Mouse (Mus musculus): ENCODE measurements around the gene Cpeb4.
"Not testable (repeated sequence)": the region's sequence is repeated elsewhere in the genome, so short reads cannot be mapped to it uniquely, and the experiment has no call there.

Cpeb4 gene

DNA sequence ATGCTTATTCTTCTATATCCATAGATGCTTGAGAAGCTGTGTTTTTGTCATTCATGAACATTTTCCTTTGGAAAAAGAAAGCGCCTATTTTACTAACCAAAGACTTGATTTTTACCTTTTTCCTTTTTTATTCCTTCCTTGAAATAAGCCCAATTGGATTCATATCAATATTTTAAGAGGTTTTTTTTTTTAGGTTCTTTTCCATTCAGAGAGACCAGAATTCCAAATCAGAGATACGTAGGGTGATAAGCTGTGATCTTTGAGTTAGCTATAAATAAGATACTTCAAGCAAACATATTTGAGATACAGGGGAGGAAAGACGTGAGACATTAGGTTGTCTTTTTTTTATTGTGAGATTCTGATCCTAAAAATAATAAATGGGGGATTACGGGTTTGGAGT lies at the start of gene Cpeb4:
TSS of gene Cpeb4 (plus strand) at position 301 of the 400 bp plus-strand sequence.
- no peak for DNase-seq (ENCODE audit: low spot score in 2 of 2)

DNA sequence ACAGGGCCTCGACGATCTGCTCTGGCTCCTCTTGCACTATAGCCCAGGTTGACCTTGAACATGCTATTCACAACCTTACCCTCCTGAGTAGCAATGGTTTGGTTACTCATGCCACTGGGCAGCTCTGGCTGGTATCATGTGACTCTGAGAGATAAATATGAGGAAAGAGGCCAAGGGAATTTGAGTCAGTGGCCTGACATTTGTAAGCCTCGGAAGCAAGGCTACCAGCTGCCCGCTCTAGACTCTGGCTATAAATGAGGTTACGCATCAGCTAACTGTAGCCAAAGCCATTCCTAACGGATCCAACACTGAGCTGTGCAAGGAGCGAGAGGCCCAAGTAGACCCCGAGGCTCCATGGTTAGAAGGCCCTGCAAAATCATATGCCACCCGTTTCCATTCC lies 49.5 kb upstream of the Cpeb4 start:
- DNase-seq (ENCODE audit: low spot score in 2 of 2): no peak

DNA sequence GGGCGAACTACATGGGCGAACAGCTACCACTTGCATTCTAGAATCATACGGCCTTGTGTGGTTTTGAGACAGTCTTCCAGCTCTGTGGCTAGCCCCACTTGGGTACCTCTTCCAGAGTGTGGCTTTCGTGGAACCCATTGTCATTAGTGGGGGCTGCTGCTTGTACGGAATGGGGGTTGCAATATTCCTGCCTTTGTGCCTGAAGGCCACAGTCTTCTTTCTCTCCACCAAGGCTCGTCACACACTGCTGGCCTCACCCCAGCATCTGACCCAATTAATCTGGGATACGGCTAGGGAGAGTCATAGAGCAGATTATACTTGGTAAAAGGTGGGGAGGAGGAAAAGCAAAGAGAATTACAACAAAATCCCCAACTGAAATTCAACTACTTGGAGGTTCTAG lies 48.5 kb upstream of the Cpeb4 start:
- no peak for DNase-seq (ENCODE audit: low spot score in 2 of 2)

DNA sequence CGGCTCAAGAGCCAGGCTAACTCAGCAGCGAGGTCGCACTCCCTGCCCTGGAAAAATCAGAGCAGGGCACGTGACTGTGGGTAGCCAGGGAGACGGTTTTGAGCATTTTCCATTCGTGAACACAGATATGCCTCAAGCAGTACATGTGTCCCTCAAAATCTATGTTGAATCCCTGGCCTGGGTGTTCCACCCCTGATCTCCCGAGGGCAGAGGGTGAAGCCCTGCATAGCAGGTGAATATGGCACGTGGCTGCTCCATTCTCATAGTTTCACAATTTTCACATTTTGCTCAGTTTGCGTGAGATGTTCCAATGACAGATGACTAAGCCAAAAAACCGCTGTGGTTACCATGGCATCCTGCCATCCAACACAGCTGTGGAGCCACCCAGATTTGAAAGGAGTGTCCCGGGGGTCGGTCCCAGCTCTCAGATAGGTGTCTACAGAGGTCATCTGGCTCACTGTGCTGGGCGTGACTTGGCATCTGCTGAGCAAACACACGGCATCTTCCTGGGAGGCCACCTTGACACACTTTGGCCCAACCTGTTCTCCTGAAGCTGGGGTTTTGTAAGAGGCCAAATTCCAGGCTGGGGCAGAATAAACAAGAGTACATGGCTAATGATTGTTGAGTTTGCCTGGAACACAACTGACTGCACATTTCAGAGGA lies 47.4 kb upstream of the Cpeb4 start:
- no peak for DNase-seq (ENCODE audit: low spot score in 2 of 2)

DNA sequence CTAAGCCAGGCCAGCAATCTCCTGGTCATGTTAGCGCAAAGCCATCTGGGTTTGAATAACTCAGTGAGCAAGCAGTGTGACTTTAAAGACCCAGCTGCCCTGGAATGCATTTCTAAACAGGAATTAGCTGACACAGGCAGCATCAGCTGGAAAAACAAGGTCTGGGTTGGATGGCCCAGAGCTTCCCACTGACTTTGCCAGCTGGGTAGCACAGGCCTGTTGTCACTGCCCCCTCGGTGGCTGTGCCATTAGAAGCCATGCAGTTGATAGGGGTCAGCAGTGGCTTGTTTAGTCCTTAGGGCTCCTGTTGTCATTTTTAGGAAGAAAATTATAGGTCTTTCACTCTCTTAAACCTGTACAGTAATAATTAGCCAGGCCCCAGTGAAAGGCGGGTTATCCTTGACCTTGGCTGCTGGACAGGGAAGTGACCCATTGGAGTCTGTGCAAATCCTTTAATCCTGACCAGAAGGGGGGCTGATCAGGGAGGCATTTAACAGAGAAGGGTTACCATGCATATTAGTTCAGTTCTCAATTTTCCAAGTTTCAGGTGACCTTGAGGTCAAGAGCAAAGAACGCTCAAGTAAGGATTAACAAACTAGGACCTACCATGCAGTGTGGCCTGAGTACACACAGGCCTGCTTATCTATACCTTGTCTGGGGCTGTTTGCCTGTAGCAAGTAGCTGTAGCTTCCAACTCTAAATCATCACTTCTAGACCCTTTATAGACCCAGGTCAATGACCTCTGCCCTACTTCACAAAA lies 43.8 kb upstream of the Cpeb4 start:
- no peak for DNase-seq (ENCODE audit: low spot score in 2 of 2)

DNA sequence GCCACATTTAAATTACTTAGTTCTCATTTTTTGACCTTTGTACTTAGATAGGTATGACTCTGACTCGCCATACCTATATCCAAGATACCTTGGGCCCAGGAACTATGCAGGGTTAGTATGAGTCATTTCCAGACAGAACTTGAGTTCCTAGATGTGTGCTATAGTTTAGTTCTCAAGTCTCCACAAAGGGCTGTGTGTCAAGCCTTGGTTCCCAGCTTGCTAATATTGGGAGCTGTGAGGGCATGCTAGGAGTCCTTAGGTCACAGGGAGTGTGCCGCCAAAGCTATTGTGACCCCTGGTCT lies 43.3 kb upstream of the Cpeb4 start:
- no peak for DNase-seq (ENCODE audit: low spot score in 2 of 2)

DNA sequence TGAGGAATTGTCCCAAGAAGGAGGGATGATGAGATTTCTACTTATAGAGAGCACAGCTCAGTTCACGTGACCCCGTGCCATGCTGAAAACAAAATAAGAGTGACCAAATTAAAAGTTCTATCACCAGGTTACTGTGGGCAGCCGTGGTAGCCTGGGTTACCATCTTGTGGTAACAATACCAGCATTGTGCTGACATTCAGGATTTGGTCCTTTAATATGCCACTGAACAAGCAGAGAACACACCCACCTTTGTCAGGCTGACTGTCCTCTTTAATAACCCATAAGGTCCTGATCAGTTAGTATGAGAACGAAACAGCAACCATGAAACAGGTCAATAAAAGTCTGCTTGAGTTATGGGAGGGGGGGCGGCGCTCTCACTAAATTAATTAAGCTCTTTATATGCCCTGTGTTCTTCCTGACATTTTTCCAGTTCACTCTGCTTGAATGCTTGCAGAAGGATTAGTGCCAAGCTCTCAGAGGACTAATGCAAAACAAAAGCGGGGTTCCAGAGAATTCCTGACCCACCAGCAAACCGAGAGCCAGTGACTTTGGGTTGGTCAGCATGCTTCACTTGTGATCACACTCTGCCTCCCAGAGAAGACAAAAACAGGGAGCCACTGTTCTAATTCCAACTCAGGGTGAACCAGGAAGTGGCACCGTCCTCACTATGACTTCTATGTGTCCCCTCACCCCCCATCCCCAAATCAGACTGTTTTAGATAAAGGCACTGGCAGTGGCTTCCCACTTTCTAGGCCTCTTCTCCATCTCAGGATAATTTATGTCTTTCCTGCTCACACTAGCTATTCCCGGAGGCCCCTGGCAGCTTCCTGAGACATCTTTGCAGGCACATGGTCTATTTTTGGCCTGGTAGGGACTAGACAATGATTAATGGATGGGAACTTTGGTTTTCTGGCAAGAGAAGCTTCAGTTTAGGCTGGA lies 41.5 kb upstream of the Cpeb4 start:
- DNase-seq (ENCODE audit: low spot score in 2 of 2): no peak

DNA sequence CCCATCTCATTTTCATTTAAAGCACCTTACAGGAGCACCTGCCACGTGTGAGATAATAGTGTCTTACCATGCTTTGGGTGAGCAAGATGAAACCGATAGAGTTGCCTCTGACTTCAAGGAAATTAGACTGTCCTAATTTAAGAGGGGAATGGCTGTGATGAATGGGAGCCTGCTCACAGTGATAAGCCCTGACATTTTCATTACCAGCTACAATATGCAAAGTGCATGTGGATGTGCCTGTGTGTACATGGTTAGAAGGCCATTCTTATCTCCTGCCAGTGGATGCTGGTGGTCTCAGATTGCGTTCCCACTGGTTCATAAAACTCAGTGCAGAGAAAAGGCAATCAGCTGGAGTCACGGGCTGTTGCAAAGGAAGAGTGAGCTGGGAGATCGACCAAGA lies 40.6 kb upstream of the Cpeb4 start:
- DNase-seq (ENCODE audit: low spot score in 2 of 2): no peak

DNA sequence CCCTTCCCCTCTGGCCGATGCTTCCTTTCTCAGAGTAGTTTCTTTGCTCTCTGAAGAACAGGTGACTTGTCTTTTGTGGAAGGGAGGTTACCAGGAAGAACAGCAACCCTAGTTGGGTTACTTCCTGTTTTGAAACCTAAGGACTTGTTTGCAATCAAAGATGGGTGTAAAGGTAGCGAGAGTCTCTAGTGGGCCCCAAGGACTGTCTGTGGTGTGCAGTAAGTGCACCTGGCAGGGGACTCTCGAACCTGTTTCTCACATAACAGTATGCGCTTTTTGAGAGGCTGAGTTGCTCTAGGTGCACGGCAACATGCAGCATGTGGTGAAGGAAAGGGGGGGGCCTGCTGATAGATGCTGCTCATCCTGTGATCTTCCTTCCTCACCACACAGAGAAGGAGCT lies 40.0 kb upstream of the Cpeb4 start:
- no peak for DNase-seq (ENCODE audit: low spot score in 2 of 2)

DNA sequence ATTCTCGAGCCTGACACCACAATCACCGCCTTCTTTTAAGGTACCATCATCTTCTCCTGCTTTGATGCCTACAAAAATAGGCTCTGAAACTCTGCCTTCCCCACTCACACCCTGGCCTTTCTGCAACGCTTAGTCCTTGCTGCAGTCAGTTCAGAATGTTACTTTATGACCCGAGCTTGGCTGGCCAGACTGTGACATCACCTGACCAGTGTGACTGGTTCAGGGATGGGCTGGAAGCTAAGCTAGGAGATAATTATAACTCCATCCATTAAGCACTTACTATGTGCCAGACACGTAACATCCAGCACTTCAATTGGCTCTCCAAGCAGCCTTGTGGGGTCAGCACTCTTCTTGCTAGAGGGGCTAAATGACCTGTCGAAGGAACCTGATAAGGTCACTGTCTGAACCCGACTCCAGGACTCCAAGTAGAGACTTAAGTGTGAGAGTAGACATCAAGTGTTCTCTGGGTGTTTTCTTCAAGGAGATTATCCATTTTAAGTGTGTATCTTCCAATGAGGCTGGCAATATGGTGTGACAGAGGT lies 39.5 kb upstream of the Cpeb4 start:
- DNase-seq (ENCODE audit: low spot score in 2 of 2): no peak

DNA sequence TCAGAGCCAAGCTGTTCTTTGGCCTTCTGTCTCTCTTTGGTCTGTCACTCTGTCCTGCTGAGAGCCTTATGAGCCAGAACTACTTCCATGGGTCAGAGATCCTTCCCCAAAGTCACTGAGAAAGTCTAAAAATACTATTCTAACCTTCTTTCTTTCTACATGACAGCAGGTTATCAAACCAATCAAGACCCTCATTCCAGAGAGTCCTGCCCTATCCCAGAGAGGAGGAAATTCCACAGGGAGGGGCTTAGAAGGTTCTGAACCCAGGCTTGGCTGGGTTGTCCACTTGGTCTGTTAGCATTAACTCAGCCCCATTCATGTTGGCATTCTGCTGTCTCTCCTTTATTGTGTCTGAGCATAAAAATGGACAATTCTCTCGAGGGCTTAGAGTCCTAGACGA lies 38.5 kb upstream of the Cpeb4 start:
- no peak for DNase-seq (ENCODE audit: low spot score in 2 of 2)

DNA sequence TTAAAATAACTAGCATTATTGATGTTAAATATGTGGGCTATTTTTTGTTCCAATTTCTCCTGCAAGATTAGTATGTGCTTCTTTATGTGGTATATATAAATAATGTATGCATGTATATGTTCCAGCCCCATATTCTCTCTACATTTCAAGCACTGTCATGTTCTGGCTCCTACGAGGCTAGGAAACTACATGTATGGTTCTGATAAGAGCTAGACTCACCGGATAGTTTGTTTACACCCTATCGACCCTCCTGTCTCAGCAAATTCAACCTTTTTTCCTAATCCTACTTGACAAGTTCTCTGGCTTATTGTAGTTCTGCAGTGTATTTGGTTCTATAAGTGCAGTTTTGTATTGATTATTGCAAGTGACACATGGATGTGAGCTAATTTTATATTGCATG lies 36.7 kb upstream of the Cpeb4 start:
- no peak for DNase-seq (ENCODE audit: low spot score in 2 of 2)

DNA sequence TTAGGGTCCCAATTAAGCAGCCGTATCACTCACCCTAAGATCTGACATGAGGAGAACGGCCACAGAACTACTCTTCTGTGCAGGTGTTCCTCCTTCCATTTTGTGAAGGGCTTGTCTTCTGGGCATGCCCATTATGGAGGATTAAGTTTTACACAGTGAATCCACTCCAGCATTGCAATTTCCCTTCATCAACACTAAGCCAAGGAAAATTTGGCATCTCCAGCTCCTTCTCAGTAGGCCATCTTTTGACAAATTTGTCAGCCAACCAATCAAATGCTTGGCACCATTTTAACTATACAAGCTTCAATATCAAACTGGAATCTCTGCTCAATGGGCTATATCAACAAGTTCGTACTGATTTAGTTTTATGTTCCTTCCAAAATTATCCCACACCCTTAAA lies 34.8 kb upstream of the Cpeb4 start:
- DNase-seq (ENCODE audit: low spot score in 2 of 2): no peak

DNA sequence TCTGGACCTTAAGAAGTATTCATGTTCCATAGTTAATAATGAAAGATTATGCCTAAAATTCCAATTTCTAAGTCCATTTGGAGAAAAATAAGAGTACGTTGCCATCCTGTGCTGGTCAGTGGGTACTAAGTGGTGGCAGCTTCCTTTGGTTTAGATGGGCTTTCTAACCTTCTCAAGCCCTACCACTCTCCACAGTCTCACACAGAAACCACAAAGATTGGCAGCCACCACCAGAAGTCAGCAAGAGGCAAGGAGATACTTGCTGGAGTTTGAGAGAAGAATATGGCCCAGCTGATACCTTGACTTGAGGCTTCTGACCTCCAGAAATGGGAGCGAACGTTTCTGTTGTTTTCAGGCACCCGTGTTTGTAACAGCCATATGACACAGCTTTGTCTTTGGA lies 34.3 kb upstream of the Cpeb4 start:
- DNase-seq (ENCODE audit: low spot score in 2 of 2): no peak

DNA sequence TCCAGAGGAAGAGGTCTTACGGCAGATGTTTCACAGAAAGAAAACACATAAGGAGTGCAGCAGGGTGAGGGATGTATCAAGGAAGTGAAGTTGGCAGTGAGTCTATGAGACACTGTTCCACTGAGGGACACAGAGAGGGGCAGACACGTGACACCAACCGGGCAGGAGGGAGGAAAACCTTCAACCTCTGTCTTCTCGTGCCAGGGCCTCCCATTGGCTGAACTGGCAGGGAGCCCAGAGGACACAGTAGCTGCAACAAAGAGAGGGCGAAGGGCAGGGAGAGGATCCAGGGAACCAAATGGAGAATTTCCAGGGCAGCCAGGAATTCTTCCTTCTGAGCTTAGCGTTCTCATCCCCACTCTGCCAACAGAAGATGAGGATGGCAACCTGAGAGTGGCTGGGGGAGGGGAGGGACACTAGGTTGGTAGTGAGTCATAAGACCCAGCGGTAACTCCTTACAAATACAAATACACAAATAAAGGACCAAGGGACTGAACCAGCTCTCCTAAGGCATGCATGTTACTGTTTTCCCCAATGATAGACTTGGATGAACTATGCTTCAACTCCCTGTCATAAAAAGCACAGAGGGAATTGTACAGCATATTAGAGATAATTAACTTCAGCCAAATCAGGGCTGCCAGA lies 33.4 kb upstream of the Cpeb4 start:
- DNase-seq (ENCODE audit: low spot score in 2 of 2): peak; percentile 51 to 82

DNA sequence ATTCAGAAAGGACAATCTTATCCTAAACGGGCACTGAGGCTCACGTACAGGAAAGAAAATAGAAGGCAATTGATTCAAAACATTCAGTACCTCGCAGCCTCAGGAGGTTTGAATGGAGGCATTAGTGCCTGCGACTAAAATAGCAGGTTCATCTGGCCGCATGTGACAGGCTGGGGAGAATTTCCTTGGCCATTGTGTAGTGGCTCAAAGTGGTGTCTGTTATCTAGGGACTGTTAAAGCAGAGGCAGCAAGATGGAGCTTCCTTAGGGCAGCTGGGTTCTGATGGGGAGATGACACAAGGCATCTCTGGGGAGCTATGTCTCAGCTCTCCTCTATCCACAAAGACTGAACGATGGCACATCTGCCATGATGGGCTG lies 32.9 kb upstream of the Cpeb4 start:
- no peak for DNase-seq (ENCODE audit: low spot score in 2 of 2)

DNA sequence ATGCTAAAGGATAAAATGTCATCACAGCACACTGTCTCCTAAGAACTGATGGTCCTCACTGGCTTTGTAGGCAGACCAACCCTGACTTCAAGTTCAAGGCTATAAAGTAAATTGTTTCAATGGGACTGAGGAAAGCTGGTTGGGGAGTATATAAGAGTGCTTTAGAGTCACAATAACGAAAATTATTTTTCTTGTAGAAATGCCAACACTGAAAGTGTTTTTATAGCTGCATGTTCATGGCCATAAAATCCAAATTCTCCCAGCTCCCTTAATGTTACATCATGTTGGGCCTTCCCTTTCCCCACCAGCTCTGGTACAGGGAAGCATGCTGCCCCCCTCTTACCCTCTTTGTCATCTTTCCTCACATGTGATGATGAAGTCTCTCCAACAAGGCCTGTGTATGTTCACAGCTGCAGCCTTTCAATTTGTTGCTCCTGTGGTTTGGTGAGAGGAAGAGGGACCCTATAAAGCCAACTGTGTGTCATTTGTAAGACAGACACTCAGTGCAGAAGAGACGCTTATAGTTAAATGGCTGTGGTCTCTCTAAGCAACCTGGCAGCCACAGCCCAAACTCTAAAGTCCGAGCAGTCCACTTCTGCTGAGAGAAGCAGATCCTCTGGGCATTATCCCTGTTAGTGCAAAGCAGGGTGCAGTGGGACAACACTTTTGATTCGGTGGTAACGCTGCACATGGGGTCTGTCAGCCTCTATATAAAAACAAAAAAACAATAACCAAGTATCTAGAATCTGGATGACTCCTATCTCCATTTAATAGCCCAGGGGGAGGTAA lies 29.6 kb upstream of the Cpeb4 start:
- DNase-seq (ENCODE audit: low spot score in 2 of 2): no peak

DNA sequence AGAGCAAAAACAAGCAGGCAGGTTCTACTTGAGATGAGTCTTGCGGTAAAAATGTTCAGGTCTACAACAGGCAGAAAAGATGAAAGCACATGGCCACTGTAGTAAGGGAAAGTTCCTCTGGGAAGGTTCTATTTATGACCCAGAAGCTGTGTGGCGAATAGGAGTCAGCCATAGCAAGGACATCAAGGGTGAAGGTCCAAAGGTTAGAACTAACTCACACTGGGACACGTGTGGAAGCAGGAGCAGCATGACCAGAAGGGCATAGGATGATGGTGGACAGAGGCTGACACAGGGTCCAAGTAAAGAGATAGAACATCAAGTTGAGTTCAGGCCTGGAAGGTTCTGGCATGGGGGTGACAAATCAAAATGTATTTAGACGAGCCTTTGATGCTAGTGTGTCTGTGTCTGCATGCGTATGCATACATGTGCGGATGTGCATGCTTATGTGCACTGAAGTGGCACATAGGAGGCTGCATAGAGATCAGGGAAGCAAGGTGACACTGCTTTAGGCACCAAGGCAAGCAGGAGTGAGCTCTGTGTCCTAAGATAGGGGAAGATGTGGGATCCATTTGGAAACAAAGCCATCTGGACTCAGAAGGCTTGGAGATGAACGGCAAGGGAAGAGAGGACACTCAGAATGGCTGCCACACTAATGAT lies 28.7 kb upstream of the Cpeb4 start:
- DNase-seq (ENCODE audit: low spot score in 2 of 2): no peak

DNA sequence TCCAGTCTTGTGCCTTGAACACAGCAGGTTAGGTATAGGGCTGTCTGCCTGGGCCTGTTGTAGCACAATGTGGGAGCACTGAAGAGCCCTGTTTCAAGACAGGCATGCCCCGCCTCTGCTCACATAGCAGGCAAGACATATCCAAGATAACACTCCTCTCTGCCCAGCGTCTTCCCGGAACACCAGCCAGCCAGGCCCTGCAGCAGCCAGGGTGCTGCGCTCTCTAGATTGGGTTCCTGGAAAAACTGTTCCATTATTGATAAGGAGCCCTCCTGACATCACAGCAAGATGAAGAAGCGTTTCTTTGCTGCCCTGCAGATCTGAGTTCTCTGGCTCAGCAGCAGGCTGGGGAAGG lies 28.2 kb upstream of the Cpeb4 start:
- DNase-seq (ENCODE audit: low spot score in 2 of 2): no peak

DNA sequence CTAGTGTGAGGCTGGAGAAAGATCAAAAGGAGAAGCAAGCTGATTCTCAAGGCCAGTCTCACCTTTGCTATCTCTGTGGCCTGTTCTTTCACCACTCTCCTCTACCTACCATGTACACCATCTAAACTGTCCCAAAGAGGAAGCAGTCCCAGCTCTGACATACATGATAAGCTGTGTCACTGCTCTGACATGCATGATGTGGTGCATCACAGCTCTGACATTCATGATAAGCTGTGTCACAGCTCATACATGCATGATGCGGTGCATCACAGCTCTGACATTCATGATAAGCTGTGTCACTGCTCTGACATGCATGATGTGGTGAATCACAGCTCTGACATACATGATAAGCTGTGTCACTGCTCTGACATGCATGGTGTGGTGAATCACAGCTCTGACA lies 26.9 kb upstream of the Cpeb4 start:
- not testable (repeated sequence) for DNase-seq (ENCODE audit: low spot score in 2 of 2)

Measured in cerebellum, postnatal 4 days (tissue).